Mouse (Mus musculus) brain, embryonic 18.5 days (tissue): ENCODE measurements around the gene Zfp58.
"Not testable (repeated sequence)": the region's sequence is repeated elsewhere in the genome, so short reads cannot be mapped to it uniquely, and the experiment has no call there.

Experiments used
- DNase-seq: peaks from one replicate; pipeline ENCODE4 v3.0.0-alpha.2; 2012; ENCODE audit warnings: low read depth, low spot score

Zfp58 gene

DNA sequence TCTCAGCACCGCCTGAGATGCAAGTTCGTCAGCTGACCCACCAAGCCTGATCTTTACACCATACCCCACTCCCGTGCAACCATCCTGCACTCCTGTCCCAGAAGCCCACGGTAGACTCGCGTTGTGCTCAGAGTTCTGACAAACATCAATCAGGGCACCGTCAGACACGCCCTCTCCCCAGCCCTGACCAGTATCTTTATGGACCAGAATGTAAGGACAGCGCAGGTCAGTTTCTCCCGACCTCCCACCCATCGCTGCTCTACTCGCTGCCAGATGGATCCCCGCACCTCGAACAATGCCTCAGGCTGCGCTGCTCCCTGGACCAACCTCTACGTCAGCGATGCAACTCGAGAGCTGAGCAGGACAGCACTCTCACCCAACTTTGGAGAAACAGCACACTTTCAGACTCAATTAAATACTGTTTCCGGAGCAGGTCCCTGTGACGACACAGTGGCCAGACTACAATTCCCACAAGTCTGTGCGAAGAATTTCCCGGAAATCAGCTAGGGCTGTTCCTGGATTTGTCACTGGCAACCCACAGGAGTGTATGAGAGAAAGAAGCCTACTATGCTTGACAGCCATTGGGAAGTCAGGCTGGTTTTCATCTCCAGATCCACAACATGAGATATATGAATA is at the start of gene Zfp58:
Zfp58 (minus strand) TSS at position 472 of the 636 bp plus-strand sequence.
- peak; percentile 83 for DNase-seq

- no peak for DNase-seq
Observed at GRCm38 (mm10) chr13:67545941-67546340, 45.6 kb upstream of the Zfp58 start.

- no peak for DNase-seq
Observed at GRCm38 (mm10) chr13:67527049-67527730, 26.8 kb upstream of the Zfp58 start.

- peak; percentile 86 for DNase-seq
Observed at GRCm38 (mm10) chr13:67525753-67526410, 25.5 kb upstream of the Zfp58 start, which contains the start of the genes Gm26965 and Zfp87. TSS of gene Gm26965 (minus strand) at chr13:67526151. TSS of gene Zfp87 (minus strand) at chr13:67526177.

DNA sequence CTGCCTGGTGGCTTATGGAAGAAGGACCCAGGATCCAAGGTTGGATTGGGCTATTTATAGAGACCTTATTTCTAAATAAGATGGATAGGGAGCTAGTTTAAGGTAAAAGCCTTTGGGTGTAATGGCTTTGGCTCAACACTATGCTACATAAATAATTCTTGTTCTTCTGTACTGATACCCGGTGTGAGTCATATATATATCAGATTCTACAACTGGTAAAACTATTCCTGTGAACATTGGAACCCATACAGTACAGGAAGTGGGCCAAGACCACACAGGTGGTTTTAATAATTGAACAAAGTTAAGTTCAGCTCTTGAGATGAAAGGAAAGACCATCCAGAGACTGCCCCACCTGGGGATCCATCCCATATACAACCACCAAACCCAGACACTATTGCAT is 553 bp upstream of the Zfp58 start:
- DNase-seq: no peak

DNA sequence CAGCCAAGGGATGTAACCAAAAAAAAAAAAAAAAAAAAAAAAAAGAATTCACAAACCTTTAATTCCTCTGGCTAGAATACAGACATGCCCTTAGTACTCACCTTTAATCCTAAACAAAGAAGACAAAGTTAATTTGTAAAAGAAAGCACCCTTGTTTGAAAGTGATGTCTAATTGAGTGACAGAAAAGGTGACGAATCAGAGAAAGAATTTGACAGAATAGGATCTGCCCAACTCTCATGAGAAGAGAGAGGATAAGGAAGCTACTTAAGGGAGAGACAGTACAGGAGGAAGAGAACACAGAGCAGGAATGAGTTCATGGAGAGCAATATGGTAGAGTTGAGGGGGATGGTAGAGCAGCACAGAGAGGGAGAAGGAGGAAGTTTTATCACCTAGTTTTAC is 4.7 kb downstream of the Zfp58 start:
- DNase-seq: no peak

GRCm38 (mm10) chr13:67484424-67484811 is 15.9 kb downstream of the Zfp58 start:
- no peak for DNase-seq

DNA sequence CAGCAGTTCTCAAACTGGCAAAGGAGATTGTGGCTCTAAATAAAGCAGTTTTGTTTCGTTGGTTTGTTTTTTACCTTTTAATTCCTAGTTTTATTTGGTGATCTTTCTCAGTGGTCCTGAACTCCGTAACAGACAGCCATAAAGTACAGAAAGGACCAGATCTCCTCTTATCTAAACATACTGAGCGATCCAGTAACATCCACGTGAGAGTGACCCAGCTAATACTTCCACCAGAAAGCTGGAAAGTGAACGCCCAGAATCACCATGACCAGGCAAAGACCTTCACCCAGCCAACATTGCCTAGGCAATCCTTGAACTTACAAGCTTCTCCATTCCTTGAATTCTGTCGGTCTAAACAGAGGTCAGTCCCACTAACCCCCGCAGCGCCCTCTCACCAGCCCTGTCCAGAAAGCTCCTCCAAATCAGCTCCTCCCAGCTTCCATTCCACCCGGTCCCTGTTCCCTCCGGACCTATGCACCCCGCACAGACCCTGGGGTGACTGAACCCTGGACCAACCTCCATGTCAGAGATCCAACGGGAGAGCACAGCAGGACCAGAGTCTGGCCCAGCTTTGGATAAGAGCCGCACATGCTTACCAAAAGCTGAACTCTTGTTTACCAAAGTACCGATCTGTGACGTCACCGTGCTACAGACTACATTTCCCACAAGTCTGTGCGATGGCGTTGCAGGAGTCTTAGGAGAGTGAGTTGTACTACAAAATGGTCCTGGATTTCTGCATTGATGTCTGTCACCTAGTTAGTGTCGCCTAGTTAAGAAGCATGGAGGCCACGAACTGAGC is 16.5 kb downstream of the Zfp58 start, which contains the start of gene Zfp874b:
Zfp874b (minus strand) TSS at position 634 of the 799 bp plus-strand sequence.
- peak; percentile 81 for DNase-seq

- no peak for DNase-seq
Observed at GRCm38 (mm10) chr13:67481528-67481927, 18.8 kb downstream of the Zfp58 start.

DNA sequence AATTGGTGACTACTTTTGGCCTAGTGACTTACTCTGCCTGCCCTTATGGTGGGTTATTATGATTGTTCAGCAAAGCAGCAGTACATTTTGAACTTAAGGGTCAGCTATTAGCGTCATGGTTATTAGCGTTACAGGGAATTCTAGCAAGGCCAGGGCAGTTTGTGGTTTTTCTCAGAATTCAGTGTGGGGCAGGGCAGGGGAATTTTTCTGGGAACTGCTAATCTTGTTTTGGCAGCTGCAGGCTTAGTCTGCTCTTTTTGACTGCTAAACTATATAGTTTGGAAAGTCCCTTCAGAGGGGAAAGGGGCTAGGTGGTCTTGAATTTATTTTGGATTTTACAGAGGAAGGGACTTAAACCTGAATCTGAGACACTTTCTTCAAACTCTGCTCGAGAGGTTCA is 31.1 kb downstream of the Zfp58 start:
- DNase-seq: no peak

DNA sequence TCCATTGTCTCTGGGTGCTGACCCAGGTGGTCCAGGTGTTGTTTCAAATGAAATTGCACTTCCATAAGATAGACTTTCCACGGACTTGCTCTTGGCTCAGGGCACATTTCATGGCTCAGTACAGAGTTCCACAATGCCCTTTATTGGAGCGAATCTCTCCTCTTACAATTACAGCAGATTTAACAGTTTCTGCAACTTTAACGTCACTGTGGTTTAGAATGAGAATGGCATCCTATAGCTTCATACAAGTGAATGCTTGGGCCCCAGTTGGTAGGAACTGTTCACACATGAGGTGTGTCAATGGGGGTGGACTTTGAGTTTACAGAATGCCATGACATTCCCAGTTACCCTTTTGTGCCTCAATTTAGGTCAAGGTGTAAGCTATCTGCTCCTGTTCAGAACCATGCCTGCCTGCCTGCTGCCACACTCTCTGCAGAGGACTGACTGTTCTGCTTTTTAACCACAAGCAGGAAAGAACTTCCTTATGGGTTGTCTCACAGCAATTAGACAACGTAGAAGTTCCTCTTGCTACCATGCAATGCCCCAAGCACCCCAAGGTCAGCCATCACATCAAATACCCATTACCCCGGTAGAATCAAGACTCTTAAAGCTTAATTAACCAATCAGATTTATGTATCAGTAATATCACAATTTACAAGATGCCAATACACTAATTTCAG is 36.7 kb downstream of the Zfp58 start:
- DNase-seq: not testable (repeated sequence)

GRCm38 (mm10) chr13:67452021-67452309 is 48.4 kb downstream of the Zfp58 start:
- DNase-seq: no peak

DNA sequence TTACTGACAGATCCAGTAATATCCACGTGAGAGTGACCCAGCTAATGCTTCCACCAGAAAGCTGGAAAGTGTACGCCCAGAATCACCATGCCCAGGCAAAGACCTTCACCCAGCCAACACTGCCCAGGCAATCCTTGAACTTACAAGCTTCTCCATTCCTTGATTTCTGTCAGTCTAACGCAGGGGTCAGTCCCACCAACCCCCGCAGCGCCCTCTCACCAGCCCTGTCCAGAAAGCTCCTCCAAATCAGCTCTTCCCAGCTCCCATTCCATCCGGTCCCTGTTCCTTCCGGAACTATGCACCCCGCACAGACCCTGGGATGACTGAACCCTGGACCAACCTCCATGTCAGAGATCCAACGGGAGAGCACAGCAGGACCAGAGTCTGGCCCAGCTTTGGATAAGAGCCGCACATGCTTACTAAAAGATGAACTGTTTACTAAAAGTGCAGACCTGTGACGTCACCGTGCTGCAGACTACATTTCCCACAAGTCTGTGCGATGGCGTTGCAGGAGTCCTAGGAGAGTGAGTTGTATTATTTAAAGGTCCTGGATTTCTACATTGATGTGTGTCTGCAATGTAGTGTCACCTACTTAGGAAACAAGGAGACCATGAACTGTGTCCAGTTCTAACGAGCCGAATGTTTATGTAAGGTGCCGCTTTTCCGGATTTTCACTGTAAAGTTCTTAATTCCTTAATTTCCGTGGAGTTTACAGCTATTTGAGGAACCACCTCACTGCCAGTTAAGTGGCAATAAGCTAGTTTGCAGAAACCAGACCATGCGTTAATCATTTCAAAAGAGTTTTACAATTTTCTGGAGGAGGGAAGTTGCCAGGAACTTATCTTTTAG is 49.0 kb downstream of the Zfp58 start, which contains the start of gene Zfp874a:
Zfp874a (minus strand) TSS at position 453 of the 849 bp plus-strand sequence.
- peak; percentile 72 for DNase-seq
